Mouse (Mus musculus): ENCODE data around the gene Mipep.

DNA sequence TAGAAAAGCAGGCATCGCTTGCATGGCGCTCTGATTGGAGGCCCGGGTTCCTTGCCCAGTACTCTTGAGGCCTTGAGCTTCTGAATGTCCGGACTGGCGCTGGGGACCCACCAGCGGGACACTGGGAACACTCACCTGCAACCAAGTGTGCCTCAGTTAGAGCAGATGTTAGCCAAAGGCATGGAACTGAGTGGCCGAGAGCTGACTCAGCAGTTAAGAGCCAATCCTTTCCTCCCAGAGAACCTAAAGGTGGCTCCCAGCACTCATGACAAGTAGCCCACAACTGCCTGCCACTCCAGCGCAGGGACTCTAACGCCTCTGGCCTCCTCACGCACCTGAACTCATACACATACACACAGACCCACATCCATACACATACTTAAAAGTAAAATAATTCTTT is 109.5 kb downstream of the Mipep start:
- no peak for TF ChIP-seq GATA1 (IDR thresholded peaks at IDR 0.05; ENCODE audit: low read length)
- no peak for TF ChIP-seq TAL1 (IDR thresholded peaks at IDR 0.05; ENCODE audit: low read length)
